Mouse (Mus musculus) small intestine, adult 2 months (tissue): ENCODE measurements at regions not wholly inside any gene's neighbourhood (a gene's known extent, or its start where the extent isn't known, plus 50 kb on each side); places are given as distances from the start of the nearest gene placed in this dataset.

Experiments used
- CTCF ChIP-seq: fragments of 200-500 bp; IDR thresholded peaks from 2 replicates; pipeline ENCODE4 v1.5.1; 2012; ENCODE audit warnings: low read depth, mild to moderate bottlenecking, control low read depth, inconsistent platforms, low read length, moderate library complexity, mixed read lengths; ENCODE audit not compliant: insufficient replicate concordance, insufficient read length; ENCODE audit errors: extremely low read depth
- POLR2A ChIP-seq: fragments of 200-500 bp; IDR thresholded peaks from 2 replicates; pipeline ENCODE4 v1.6.1; 2012; ENCODE audit warnings: low read depth, mild to moderate bottlenecking, control low read depth, inconsistent platforms, low read length, moderate library complexity

- TF ChIP-seq CTCF, result no peak
- no peak for TF ChIP-seq POLR2A
Measured at GRCm38 (mm10) chr10:41010585-41010984, 61.5 kb downstream of the Gpr6 start.
